Mouse (Mus musculus): ENCODE data around the gene Sumf1. TPM values are rescaled to one million over a fixed set of nuclear protein-coding genes. Genes with fewer than 3 reads are reported as not detected.

The Sumf1 gene
- polyA plus RNA-seq, 1 experiment from 2014 or later = 16.2 TPM

GRCm38 (mm10) chr6:108213481-108214293 lies 28.3 kb upstream of the Sumf1 start:
- no peak for ATAC-seq (replicated peaks; ENCODE audit: low FRiP score)
- H3K4me2 ChIP-seq = peak overlapping the region; percentile 95
- no peaks in the 10 kb centered on the region for H3K9me3 ChIP-seq (ENCODE audit: control insufficient read depth, low read length)
- H3K4me1 ChIP-seq (replicated peaks; ENCODE audit: control insufficient read depth, insufficient read depth, low read length) = no peaks in the 10 kb centered on the region; the same call in none of the 2 replicates
- peak overlapping the region; percentile 79 for H3K4me3 ChIP-seq (ENCODE audit: low read depth, low read length)
- H3K27me3 ChIP-seq (replicated peaks; ENCODE audit: control insufficient read depth, insufficient read depth, low read length) = no peaks in the 10 kb centered on the region
- H3K9ac ChIP-seq (ENCODE audit: low read depth, low read length) = peak overlapping the region; percentile 78
- WGBS = under 1% methylated on average over 29 of the region's 29 CpGs
- H3K27ac ChIP-seq (ENCODE audit: low read depth, low read length) = peak overlapping the region; percentile 19; the same call in 1 of the 2 replicates
- DNase-seq (ENCODE audit: low spot score) = no peak
- H3K36me3 ChIP-seq (ENCODE audit: control insufficient read depth, insufficient read depth, low read length) = no peaks in the 10 kb centered on the region

DNA sequence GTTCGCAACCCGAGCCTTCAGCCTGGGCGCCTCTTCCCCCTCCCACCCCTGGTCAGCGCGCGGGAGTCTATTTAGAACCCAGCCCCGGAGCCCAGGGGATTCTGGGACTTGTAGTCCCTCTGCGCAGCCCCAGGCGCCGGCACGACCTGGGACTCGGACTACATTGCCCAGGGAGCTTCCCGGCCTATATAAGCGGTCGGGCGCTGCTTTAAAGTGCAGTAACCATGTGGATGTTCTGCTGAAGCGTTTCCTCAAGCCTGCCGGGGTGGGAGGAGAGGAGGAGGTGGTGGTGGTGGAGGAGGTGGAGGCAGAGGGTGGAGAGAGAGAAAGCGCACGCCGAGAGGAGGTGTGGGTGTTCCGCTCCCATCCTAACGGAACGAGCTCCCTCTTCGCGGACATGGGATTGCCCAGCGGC lies 27.5 kb upstream of the Sumf1 start, which contains the start of gene Itpr1:
TSS of gene Itpr1 (plus strand) at position 216 of the 415 bp plus-strand sequence.
- peak; percentile 100 for ATAC-seq (replicated peaks; ENCODE audit: low FRiP score)

DNA sequence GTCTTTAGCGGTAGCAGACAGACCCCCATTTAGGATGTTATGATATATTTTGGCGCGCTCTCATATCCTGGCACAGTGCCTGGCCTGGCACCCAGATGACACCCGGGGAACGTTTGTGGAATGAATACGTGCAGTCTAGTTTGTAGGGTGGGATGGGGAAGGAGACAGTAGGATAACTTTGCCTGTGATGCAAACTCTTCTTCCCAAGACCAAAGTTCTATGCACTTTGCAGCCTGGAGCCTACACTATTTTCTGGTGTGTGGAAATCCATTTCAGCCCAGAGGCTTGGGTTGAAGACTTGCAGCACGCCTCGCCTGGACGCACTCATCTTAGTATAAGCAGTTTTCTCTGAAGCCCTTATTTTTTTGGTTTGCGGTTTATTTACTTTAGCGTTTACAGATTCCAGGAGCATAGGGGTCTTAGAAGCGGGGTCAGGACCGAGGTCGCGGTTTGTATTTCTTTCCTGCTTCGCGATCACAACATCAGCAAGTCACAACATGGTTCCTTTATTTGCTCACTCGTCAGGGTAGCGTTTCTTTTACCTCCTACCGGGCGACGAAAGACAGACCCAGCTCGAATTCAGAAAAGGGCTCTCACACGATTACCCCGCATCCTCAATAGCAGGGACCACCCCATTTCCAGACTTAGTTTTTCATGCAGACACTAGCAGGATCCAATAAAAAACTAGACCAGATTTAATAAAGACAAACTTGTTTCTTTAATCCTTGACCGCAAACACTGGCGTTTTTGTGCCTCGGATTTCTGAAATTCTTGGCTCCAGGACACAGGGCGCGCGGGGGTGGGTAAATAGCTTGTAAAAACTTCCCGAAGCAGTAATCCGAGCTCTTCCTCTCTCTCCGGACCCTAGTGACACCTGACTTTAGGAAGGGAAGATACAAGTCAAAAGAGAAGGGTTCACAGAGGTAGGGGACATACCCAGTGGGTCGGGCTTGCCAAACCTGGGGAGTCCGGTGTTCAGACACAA lies 26.8 kb upstream of the Sumf1 start:
- Histone ChIP-seq H3K27ac (ENCODE audit: low read depth, low read length) (no peak overlapping the region), H3K36me3 (ENCODE audit: control insufficient read depth, insufficient read depth, low read length) (no peaks in the 10 kb centered on the region), H3K4me1 (replicated peaks; ENCODE audit: control insufficient read depth, insufficient read depth, low read length) (no peaks in the 10 kb centered on the region; the same call in none of the 2 replicates), H3K9me3 (ENCODE audit: control insufficient read depth, low read length) (no peaks in the 10 kb centered on the region), H3K9ac (ENCODE audit: low read depth, low read length) (peak overlapping the region; percentile 69), H3K4me2 (peak overlapping the region; percentile 74), H3K4me3 (ENCODE audit: low read depth, low read length) (peak overlapping the region; percentile 79), H3K27me3 (replicated peaks; ENCODE audit: control insufficient read depth, insufficient read depth, low read length) (no peaks in the 10 kb centered on the region)
- WGBS = 9% methylated on average over 36 of the region's 36 CpGs
- ATAC-seq (replicated peaks; ENCODE audit: low FRiP score) (no peak; the same call in 1 of the 2 replicates), DNase-seq (ENCODE audit: low spot score) (peak; percentile 50)

More for the DNA sequence above, 27.5 kb upstream of the Sumf1 start, which contains the start of gene Itpr1:
- WGBS = 0% methylated on average over 27 of the region's 27 CpGs
- Histone ChIP-seq H3K27ac (ENCODE audit: low read depth, low read length) (peak within 1 kb of the TSS; percentile 19; the same call in 1 of the 2 replicates), H3K4me2 (peak within 1 kb of the TSS; percentile 95), H3K4me3 (ENCODE audit: low read depth, low read length) (peak within 1 kb of the TSS; percentile 79), H3K36me3 (ENCODE audit: control insufficient read depth, insufficient read depth, low read length) (no peaks in the 10 kb centered on the region), H3K27me3 (replicated peaks; ENCODE audit: control insufficient read depth, insufficient read depth, low read length) (no peaks in the 10 kb centered on the region), H3K9ac (ENCODE audit: low read depth, low read length) (peak within 1 kb of the TSS; percentile 78), H3K4me1 (replicated peaks; ENCODE audit: control insufficient read depth, insufficient read depth, low read length) (no peaks in the 10 kb centered on the region; the same call in none of the 2 replicates), H3K9me3 (ENCODE audit: control insufficient read depth, low read length) (no peaks in the 10 kb centered on the region)
- peak; percentile 95 for DNase-seq (ENCODE audit: low spot score)

DNA sequence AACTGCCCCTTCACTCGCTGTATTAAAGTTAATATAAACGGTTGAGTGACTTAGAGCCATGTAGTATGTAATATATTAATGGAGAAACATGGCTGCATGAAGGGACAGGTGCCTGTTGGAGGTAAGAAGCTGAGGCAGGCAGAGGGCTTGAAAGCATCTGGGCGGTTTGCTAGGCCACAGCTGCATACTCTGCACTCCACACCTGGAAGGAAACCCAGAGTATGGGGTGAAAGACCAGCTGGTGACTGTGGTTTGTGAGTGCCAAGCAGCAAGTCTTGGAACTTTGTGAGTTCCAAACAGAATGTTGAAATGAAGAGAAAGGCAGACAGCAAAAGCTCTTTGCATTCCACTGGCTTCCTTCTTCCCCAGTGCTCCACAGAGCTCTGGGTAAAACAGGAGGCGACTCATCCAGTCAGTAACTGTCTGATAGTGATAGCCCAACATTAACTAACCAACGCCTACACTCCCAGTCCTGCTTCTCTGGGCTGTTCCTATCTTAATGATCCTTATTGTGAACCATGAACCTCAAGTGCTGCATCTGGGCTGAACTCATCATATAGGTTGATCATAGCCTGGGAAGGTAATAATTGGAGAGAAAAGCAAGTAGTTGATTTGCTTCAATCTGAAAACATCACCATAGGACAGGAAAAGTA lies 21.7 kb upstream of the Sumf1 start:
- no peak overlapping the region for H3K9ac ChIP-seq (ENCODE audit: low read depth, low read length)
- WGBS = 65% methylated on average over 5 of the region's 5 CpGs
- H3K27ac ChIP-seq (ENCODE audit: low read depth, low read length) = 0 out of 2 replicates have a peak overlapping the region, but pooled peaks have one; percentile 3

GRCm38 (mm10) chr6:108206145-108206544 lies 20.8 kb upstream of the Sumf1 start:
- no peaks in the 10 kb centered on the region for H3K9me3 ChIP-seq (ENCODE audit: control insufficient read depth, low read length)
- no peaks in the 10 kb centered on the region for H3K27me3 ChIP-seq (replicated peaks; ENCODE audit: control insufficient read depth, insufficient read depth, low read length)
- no peaks in the 10 kb centered on the region for H3K36me3 ChIP-seq (ENCODE audit: control insufficient read depth, insufficient read depth, low read length)
- no peak overlapping the region for H3K9ac ChIP-seq (ENCODE audit: low read depth, low read length)
- H3K27ac ChIP-seq (ENCODE audit: low read depth, low read length) = no peak overlapping the region
- H3K4me1 ChIP-seq (replicated peaks; ENCODE audit: control insufficient read depth, insufficient read depth, low read length) = 0 out of 2 replicates have a peak, but pooled peaks cover 3% of the 10 kb centered on the region
- WGBS = 82% methylated on average over 4 of the region's 4 CpGs
- no peak overlapping the region for H3K4me2 ChIP-seq
- DNase-seq (ENCODE audit: low spot score) (no peak), ATAC-seq (replicated peaks; ENCODE audit: low FRiP score) (no peak)
- no peak overlapping the region for H3K4me3 ChIP-seq (ENCODE audit: low read depth, low read length)

More for the DNA sequence above, 21.7 kb upstream of the Sumf1 start:
- H3K4me3 ChIP-seq (ENCODE audit: low read depth, low read length) = no peak overlapping the region
- H3K4me1 ChIP-seq (replicated peaks; ENCODE audit: control insufficient read depth, insufficient read depth, low read length) = 0 out of 2 replicates have a peak, but pooled peaks cover 3% of the 10 kb centered on the region
- no peak overlapping the region for H3K4me2 ChIP-seq
- no peaks in the 10 kb centered on the region for H3K9me3 ChIP-seq (ENCODE audit: control insufficient read depth, low read length)
- no peaks in the 10 kb centered on the region for H3K27me3 ChIP-seq (replicated peaks; ENCODE audit: control insufficient read depth, insufficient read depth, low read length)
- DNase-seq (ENCODE audit: low spot score) = no peak
- peak; percentile 92 for ATAC-seq (replicated peaks; ENCODE audit: low FRiP score)
- H3K36me3 ChIP-seq (ENCODE audit: control insufficient read depth, insufficient read depth, low read length) = no peaks in the 10 kb centered on the region

DNA sequence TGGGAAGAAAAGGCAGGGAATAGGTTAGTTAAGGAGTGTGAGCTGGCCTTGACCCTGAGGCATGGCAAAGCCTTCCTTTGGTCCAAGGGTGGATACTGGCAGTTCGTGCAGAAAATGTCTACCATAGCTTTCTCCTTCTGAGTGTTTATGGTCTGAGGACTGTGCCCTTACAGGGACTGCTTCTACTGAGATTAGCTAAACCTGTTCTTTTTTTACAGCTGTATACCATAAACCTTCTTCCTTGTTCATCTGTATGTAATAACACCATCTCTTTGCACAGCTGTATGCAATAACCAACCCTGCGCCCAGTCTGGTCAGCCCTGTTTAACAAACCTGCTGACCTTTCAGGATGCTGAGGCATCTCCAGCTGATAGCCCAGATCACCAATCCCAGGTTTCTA lies 18.9 kb upstream of the Sumf1 start:
- H3K9me3 ChIP-seq (ENCODE audit: control insufficient read depth, low read length) = no peaks in the 10 kb centered on the region
- H3K4me2 ChIP-seq = no peak overlapping the region
- no peaks in the 10 kb centered on the region for H3K36me3 ChIP-seq (ENCODE audit: control insufficient read depth, insufficient read depth, low read length)
- H3K4me1 ChIP-seq (replicated peaks; ENCODE audit: control insufficient read depth, insufficient read depth, low read length) = 0 out of 2 replicates have a peak, but pooled peaks cover 3% of the 10 kb centered on the region
- H3K9ac ChIP-seq (ENCODE audit: low read depth, low read length) = no peak overlapping the region
- 94% methylated on average over 2 of the region's 2 CpGs for WGBS
- no peak for DNase-seq (ENCODE audit: low spot score)
- no peak overlapping the region for H3K27ac ChIP-seq (ENCODE audit: low read depth, low read length)
- H3K4me3 ChIP-seq (ENCODE audit: low read depth, low read length) = no peak overlapping the region
- no peak for ATAC-seq (replicated peaks; ENCODE audit: low FRiP score)
- no peaks in the 10 kb centered on the region for H3K27me3 ChIP-seq (replicated peaks; ENCODE audit: control insufficient read depth, insufficient read depth, low read length)

DNA sequence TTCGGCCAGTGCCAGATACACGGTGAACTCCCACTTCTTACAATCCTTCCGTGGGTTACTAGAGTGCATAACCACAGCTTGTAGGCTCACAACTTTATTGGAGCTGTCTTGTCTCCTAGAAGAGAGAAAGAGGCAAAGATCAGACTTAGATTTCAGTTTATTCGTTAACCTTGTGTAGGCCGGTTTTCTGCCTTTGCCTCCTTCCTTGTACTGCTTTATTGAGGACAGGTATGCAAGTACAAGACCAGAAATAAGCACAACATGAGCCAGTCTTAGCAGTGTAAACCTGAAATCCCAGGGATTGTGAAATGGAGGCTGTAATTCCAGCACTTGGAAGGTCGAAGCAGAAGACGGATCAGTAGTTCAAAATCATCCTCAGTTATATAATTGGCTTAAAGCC lies 12.9 kb upstream of the Sumf1 start:
- Histone ChIP-seq H3K27ac (ENCODE audit: low read depth, low read length) (no peak overlapping the region), H3K9me3 (ENCODE audit: control insufficient read depth, low read length) (no peaks in the 10 kb centered on the region), H3K4me3 (ENCODE audit: low read depth, low read length) (no peak overlapping the region), H3K36me3 (ENCODE audit: control insufficient read depth, insufficient read depth, low read length) (no peaks in the 10 kb centered on the region), H3K4me1 (replicated peaks; ENCODE audit: control insufficient read depth, insufficient read depth, low read length) (no peaks in the 10 kb centered on the region), H3K27me3 (replicated peaks; ENCODE audit: control insufficient read depth, insufficient read depth, low read length) (no peaks in the 10 kb centered on the region), H3K9ac (ENCODE audit: low read depth, low read length) (no peak overlapping the region), H3K4me2 (no peak overlapping the region)
- ATAC-seq (replicated peaks; ENCODE audit: low FRiP score) (no peak), DNase-seq (ENCODE audit: low spot score) (no peak)
- WGBS = 83% methylated on average over 7 of the region's 7 CpGs

GRCm38 (mm10) chr6:108197117-108197516 lies 11.7 kb upstream of the Sumf1 start:
- WGBS = 31% methylated on average over 4 of the region's 4 CpGs
- no peaks in the 10 kb centered on the region for H3K36me3 ChIP-seq (ENCODE audit: control insufficient read depth, insufficient read depth, low read length)
- no peak overlapping the region for H3K4me3 ChIP-seq (ENCODE audit: low read depth, low read length)
- DNase-seq (ENCODE audit: low spot score) (no peak), ATAC-seq (replicated peaks; ENCODE audit: low FRiP score) (no peak)
- no peak overlapping the region for H3K9ac ChIP-seq (ENCODE audit: low read depth, low read length)
- H3K4me2 ChIP-seq = no peak overlapping the region
- no peak overlapping the region for H3K27ac ChIP-seq (ENCODE audit: low read depth, low read length)
- no peaks in the 10 kb centered on the region for H3K4me1 ChIP-seq (replicated peaks; ENCODE audit: control insufficient read depth, insufficient read depth, low read length)
- no peaks in the 10 kb centered on the region for H3K27me3 ChIP-seq (replicated peaks; ENCODE audit: control insufficient read depth, insufficient read depth, low read length)
- no peaks in the 10 kb centered on the region for H3K9me3 ChIP-seq (ENCODE audit: control insufficient read depth, low read length)

All from liver, embryonic 11.5 days (tissue).